Mouse (Mus musculus): ENCODE data around the gene Trim8.

Trim8 gene

GRCm38 (mm10) chr19:46479306-46480075, 22.0 kb upstream of the Trim8 start:
- 56% methylated on average over 21 of the region's 21 CpGs for WGBS

GRCm38 (mm10) chr19:46480624-46481345, 20.7 kb upstream of the Trim8 start:
- WGBS = 81% methylated on average over 10 of the region's 10 CpGs

- WGBS = 57% methylated on average over 3 of the region's 3 CpGs
Measured at GRCm38 (mm10) chr19:46481352-46481751, 20.1 kb upstream of the Trim8 start.

GRCm38 (mm10) chr19:46481756-46482155, 19.7 kb upstream of the Trim8 start:
- 59% methylated on average over 4 of the region's 4 CpGs for WGBS

- WGBS = 39% methylated on average over 17 of the region's 17 CpGs
Measured at GRCm38 (mm10) chr19:46482896-46483516, 18.5 kb upstream of the Trim8 start.

GRCm38 (mm10) chr19:46483701-46484328, 17.7 kb upstream of the Trim8 start:
- WGBS = 40% methylated on average over 15 of the region's 15 CpGs

GRCm38 (mm10) chr19:46484518-46484917, 17.0 kb upstream of the Trim8 start:
- WGBS = 29% methylated on average over 5 of the region's 5 CpGs

GRCm38 (mm10) chr19:46485847-46486246, 15.7 kb upstream of the Trim8 start:
- 80% methylated on average over 9 of the region's 9 CpGs for WGBS

- WGBS = 67% methylated on average over 2 of the region's 2 CpGs
Measured at GRCm38 (mm10) chr19:46486709-46487108, 14.8 kb upstream of the Trim8 start.

- WGBS = 89% methylated on average over 1 of the region's 1 CpGs
Measured at GRCm38 (mm10) chr19:46489448-46489847, 12.1 kb upstream of the Trim8 start.

GRCm38 (mm10) chr19:46490634-46491033, 10.9 kb upstream of the Trim8 start:
- WGBS = 4% methylated on average over 2 of the region's 2 CpGs

- 74% methylated on average over 8 of the region's 8 CpGs for WGBS
Measured at GRCm38 (mm10) chr19:46495136-46495535, 6.4 kb upstream of the Trim8 start.

- WGBS = 87% methylated on average over 2 of the region's 2 CpGs
Measured at GRCm38 (mm10) chr19:46497230-46497629, 4.3 kb upstream of the Trim8 start.

- under 1% methylated on average over 3 of the region's 3 CpGs for WGBS
Measured at GRCm38 (mm10) chr19:46499539-46499835, 2.0 kb upstream of the Trim8 start.

GRCm38 (mm10) chr19:46499836-46500580, 1.5 kb upstream of the Trim8 start:
- whole genome bisulfite sequencing = under 1% methylated on average over 48 of the region's 52 CpGs

GRCm38 (mm10) chr19:46500581-46501341, 741 bp upstream of the Trim8 start:
- under 1% methylated on average over 47 of the region's 50 CpGs for WGBS

- under 1% methylated on average over 46 of the region's 46 CpGs for WGBS
Measured at GRCm38 (mm10) chr19:46502069-46502455, 560 bp downstream of the Trim8 start.

- 1% methylated on average over 53 of the region's 53 CpGs for WGBS
Measured at GRCm38 (mm10) chr19:46502471-46503166, 1.1 kb downstream of the Trim8 start.

- under 1% methylated on average over 21 of the region's 21 CpGs for WGBS
Measured at GRCm38 (mm10) chr19:46503351-46504084, 2.0 kb downstream of the Trim8 start.
